Mouse (Mus musculus) forebrain, embryonic 11.5 days (tissue): ENCODE measurements around the gene Znhit3. TPM values are rescaled to one million over a fixed set of nuclear protein-coding genes. Genes with fewer than 3 reads are reported as not detected.

ENCODE experiments used
- ATAC-seq: fragments of 200-750 bp; cut with Nextera tagmentation; replicated peaks from 2 replicates; pipeline ENCODE4 v1.8.0; 2017; ENCODE audit warnings: moderate TSS enrichment; ENCODE audit not compliant: low FRiP score
- DNase-seq: peaks from one replicate; pipeline ENCODE4 v3.0.0-alpha.2; 2017; ENCODE audit warnings: low spot score
- H3K27ac ChIP-seq: fragments of 300-500 bp; sonication (generic); 2 replicates; pipeline ENCODE4 v1.5.1; 2014; ENCODE audit warnings: low read depth, low read length
- H3K27me3 ChIP-seq: fragments of 300-500 bp; sonication (generic); 2 replicates; pipeline ENCODE4 v1.6.1; 2014; ENCODE audit warnings: mild to moderate bottlenecking, low read length, mixed read lengths; ENCODE audit not compliant: control insufficient read depth, insufficient read depth
- H3K36me3 ChIP-seq: fragments of 300-500 bp; sonication (generic); 2 replicates; pipeline ENCODE4 v1.6.1; 2014; ENCODE audit warnings: mild to moderate bottlenecking, low read length, moderate library complexity, mixed read lengths; ENCODE audit not compliant: control insufficient read depth, insufficient read depth
- H3K4me1 ChIP-seq: fragments of 300-500 bp; sonication (generic); replicated peaks from 2 replicates; pipeline ENCODE4 v1.6.1; 2014; ENCODE audit warnings: low read length, mixed read lengths; ENCODE audit not compliant: control insufficient read depth, insufficient read depth
- H3K4me2 ChIP-seq: fragments of 300-500 bp; sonication (generic); 2 replicates; pipeline ENCODE4 v1.6.1; 2014; ENCODE audit warnings: low read depth, mild to moderate bottlenecking, low read length, moderate library complexity, mixed read lengths; ENCODE audit not compliant: severe bottlenecking
- H3K4me3 ChIP-seq: fragments of 300-500 bp; sonication (generic); 2 replicates; pipeline ENCODE4 v1.5.1; 2014; ENCODE audit warnings: low read depth, low read length
- H3K9ac ChIP-seq: fragments of 300-500 bp; sonication (generic); 2 replicates; pipeline ENCODE4 v1.6.1; 2014; ENCODE audit warnings: low read length
- H3K9me3 ChIP-seq: fragments of 300-500 bp; sonication (generic); 2 replicates; pipeline ENCODE4 v1.6.1; 2016; ENCODE audit warnings: low read length, mixed read lengths; ENCODE audit not compliant: control insufficient read depth
- WGBS: fragments of 180-500 bp; shearing (Covaris S2); extraction: QIAGEN DNeasy Blood & Tissue Kit; methylation state at CpG from one replicate; pipeline ENCODE4 v1.1.7; 2014; 5-methylcytosine and 5-hydroxymethylcytosine counted together
- microRNA-seq: library from miRNA; unstranded; fragments of <30 nt; microRNA quantifications from one replicate; pipeline ENCODE4, GENCODE M21; 2016; ENCODE audit not compliant: insufficient number of aligned reads
- polyA plus RNA-seq: library from polyadenylated mRNA; unstranded; fragments of >200 nt; fragmentation: Nextera tagmentation; extraction: Ambion mirVana; gene quantifications from 2 replicates; pipeline ENCODE4 v1.2.1, GENCODE M21; 2014

Gene Znhit3
- polyA plus RNA-seq, 1 experiment from 2014 or later: 70.0 TPM

GRCm38 (mm10) chr11:84869537-84870232, 46.5 kb downstream of the Znhit3 start:
- Histone ChIP-seq H3K27me3 (no peaks in the 10 kb centered on the region), H3K4me3 (peak overlapping the region; percentile 64), H3K4me1 (peaks cover 2% of the 10 kb centered on the region; the same call in 1 of the 2 replicates), H3K36me3 (no peaks in the 10 kb centered on the region; the same call in 1 of the 2 replicates), H3K4me2 (peak overlapping the region; percentile 74), H3K9ac (peak overlapping the region; percentile 70), H3K27ac (peak overlapping the region; percentile 98), H3K9me3 (no peaks in the 10 kb centered on the region)
- ATAC-seq (peak; percentile 81), DNase-seq (peak; percentile 99)
- under 1% methylated on average over 57 of the region's 61 CpGs for WGBS

DNA sequence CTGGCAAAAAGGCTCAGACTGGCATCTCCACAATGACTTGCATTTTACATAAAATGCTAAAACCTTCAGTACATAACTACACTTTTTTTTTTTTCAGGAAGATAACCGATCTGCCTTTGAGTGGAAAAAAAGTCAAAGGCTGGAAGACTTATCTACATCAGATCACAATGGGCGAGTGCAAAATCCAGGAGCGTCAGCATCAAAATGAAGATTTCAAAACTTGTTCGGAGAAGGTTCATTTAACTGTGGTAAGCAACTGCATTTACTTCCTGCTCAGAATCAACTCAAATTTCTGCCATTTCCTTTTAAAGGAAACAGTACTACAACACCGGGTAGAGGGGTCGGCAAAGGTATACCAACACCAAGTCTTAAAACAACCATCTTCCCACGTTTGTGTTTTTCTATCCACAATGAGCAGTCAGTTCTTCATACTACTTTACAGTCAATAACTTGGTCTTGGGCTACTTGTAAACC, 47.3 kb downstream of the Znhit3 start:
- Histone ChIP-seq H3K27ac (no peak overlapping the region), H3K4me1 (peaks cover 2% of the 10 kb centered on the region; the same call in 1 of the 2 replicates), H3K4me3 (peak overlapping the region; percentile 64), H3K27me3 (no peaks in the 10 kb centered on the region), H3K9me3 (no peaks in the 10 kb centered on the region), H3K36me3 (no peaks in the 10 kb centered on the region; the same call in 1 of the 2 replicates), H3K9ac (peak overlapping the region; percentile 70), H3K4me2 (peak overlapping the region; percentile 74)
- ATAC-seq: no peak
- 23% methylated on average over 7 of the region's 7 CpGs for WGBS
- DNase-seq: no peak

GRCm38 (mm10) chr11:84867586-84867985, 48.6 kb downstream of the Znhit3 start:
- H3K4me3 ChIP-seq: no peak overlapping the region
- no peaks in the 10 kb centered on the region for H3K27me3 ChIP-seq

DNA sequence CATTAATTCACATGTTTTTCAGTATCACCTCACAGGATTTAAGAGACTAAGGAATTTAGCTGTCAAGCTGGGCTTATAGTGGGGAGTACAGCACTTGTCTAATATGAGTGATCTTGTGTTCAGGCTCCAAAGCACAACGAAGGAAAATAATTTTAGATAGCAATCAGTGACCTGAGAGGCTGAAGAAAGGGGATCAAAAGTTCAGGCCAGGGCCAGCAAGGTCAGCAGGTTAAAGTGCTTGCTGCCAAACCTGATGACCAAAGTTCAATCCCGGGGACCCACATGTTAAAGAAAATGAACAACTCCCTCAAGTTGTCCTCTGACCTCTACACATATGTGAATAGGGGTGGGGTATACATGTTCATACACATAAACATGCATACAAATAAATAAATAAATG, 50.9 kb downstream of the Znhit3 start:
- Histone ChIP-seq H3K27ac (no peak overlapping the region), H3K4me2 (no peak overlapping the region), H3K4me3 (no peak overlapping the region), H3K9ac (no peak overlapping the region), H3K36me3 (no peaks in the 10 kb centered on the region), H3K4me1 (0 out of 2 replicates have a peak, but pooled peaks cover 2% of the 10 kb centered on the region), H3K27me3 (no peaks in the 10 kb centered on the region), H3K9me3 (no peaks in the 10 kb centered on the region)
- DNase-seq (no peak), ATAC-seq (no peak)
- WGBS: 84% methylated on average over 2 of the region's 2 CpGs

More at GRCm38 (mm10) chr11:84867586-84867985, 48.6 kb downstream of the Znhit3 start:
- DNase-seq (no peak), ATAC-seq (no peak)
- peaks cover 2% of the 10 kb centered on the region; the same call in 1 of the 2 replicates for H3K4me1 ChIP-seq
- H3K4me2 ChIP-seq: no peak overlapping the region
- 93% methylated on average over 2 of the region's 2 CpGs for WGBS
- H3K27ac ChIP-seq: no peak overlapping the region
- peak overlapping the region; percentile 16; the same call in 1 of the 2 replicates for H3K9ac ChIP-seq
- no peaks in the 10 kb centered on the region for H3K9me3 ChIP-seq
- no peaks in the 10 kb centered on the region for H3K36me3 ChIP-seq

Small RNA genes within 50 kb of the gene (microRNA-seq; reads per million reads assigned to microRNA genes)
- not detected for gene Gm23564

Other genes with a start within 250 kb of the Znhit3 start
- gene Mrm1, start 96.9 kb downstream of the Znhit3 start, polyA plus RNA-seq: 12.3 and 13.7 TPM in 2 replicates
- gene Dhrs11, start 87.4 kb downstream of the Znhit3 start, polyA plus RNA-seq: 12.6 TPM in 2 replicates
- 68.3 and 68.7 TPM in 2 replicates for gene Ggnbp2, start 45.5 kb downstream of the Znhit3 start, polyA plus RNA-seq
- gene Myo19, start 36.2 kb downstream of the Znhit3 start, polyA plus RNA-seq: 11.8 and 13.6 TPM in 2 replicates
- 3.7 and 3.9 TPM in 2 replicates for gene Pigw, start 36.1 kb downstream of the Znhit3 start, polyA plus RNA-seq
- 1.3 and 1.4 TPM in 2 replicates for gene Car4, start 41.4 kb upstream of the Znhit3 start, polyA plus RNA-seq
- gene Usp32, start 223.8 kb upstream of the Znhit3 start, polyA plus RNA-seq: 7.9 and 8.0 TPM in 2 replicates